Mouse (Mus musculus) frontal cortex, postnatal 36 days (tissue): Measurements from ENCODE around the gene Mpnd.

Experiments used
- DNase-seq, 2 experiments: peaks; one replicate each; pipeline ENCODE4 v3.0.0; 2022; ENCODE audit warnings: low spot score in 2 of 2

Mpnd gene

GRCm38 (mm10) chr17:56005415-56006061, at the start of gene Mpnd, which contains the start of gene Stap2:
Gene Mpnd (plus strand): TSS chr17:56005711.
Gene Stap2 (minus strand): TSS chr17:56005584.
- no peak for DNase-seq

- DNase-seq: peak; percentile 75 to 77
Measured at GRCm38 (mm10) chr17:55956129-55956528, 49.4 kb upstream of the Mpnd start.

GRCm38 (mm10) chr17:55956591-55956990, 48.9 kb upstream of the Mpnd start:
- DNase-seq: no peak

GRCm38 (mm10) chr17:55957168-55957567, 48.3 kb upstream of the Mpnd start:
- DNase-seq: peak; percentile 64 to 67

- DNase-seq: no peak
Measured at GRCm38 (mm10) chr17:55957726-55958583, 47.6 kb upstream of the Mpnd start.

- no peak for DNase-seq
Measured at GRCm38 (mm10) chr17:55958584-55958886, 47.0 kb upstream of the Mpnd start.

- DNase-seq: peak; percentile 95 to 96
Measured at GRCm38 (mm10) chr17:55958918-55959728, 46.4 kb upstream of the Mpnd start, which contains the start of gene Yju2. Gene Yju2 (plus strand): TSS chr17:55959099.

- no peak for DNase-seq
Measured at GRCm38 (mm10) chr17:55959946-55960740, 45.4 kb upstream of the Mpnd start.

GRCm38 (mm10) chr17:55960791-55961190, 44.7 kb upstream of the Mpnd start:
- DNase-seq: no peak

- no peak for DNase-seq
Measured at GRCm38 (mm10) chr17:55961631-55962030, 43.9 kb upstream of the Mpnd start.

GRCm38 (mm10) chr17:55963171-55963570, 42.3 kb upstream of the Mpnd start:
- DNase-seq: no peak

- DNase-seq: no peak
Measured at GRCm38 (mm10) chr17:55964496-55964895, 41.0 kb upstream of the Mpnd start.

- DNase-seq: no peak
Measured at GRCm38 (mm10) chr17:55964996-55965395, 40.5 kb upstream of the Mpnd start.

- no peak for DNase-seq
Measured at GRCm38 (mm10) chr17:55967186-55967585, 38.3 kb upstream of the Mpnd start.

- DNase-seq: no peak
Measured at GRCm38 (mm10) chr17:55968210-55968609, 37.3 kb upstream of the Mpnd start.

- peak in 1 of 2 experiments; percentile 54 for DNase-seq
Measured at GRCm38 (mm10) chr17:55969560-55969959, 36.0 kb upstream of the Mpnd start.

GRCm38 (mm10) chr17:55969966-55970891, 35.3 kb upstream of the Mpnd start, which contains the start of gene Shd:
Gene Shd (plus strand): TSS chr17:55970467.
- DNase-seq: peak in 1 of 2 experiments; percentile 36

- no peak for DNase-seq
Measured at GRCm38 (mm10) chr17:55971453-55971852, 34.1 kb upstream of the Mpnd start.

GRCm38 (mm10) chr17:55976255-55976862, 29.2 kb upstream of the Mpnd start:
- peak; percentile 68 to 77 for DNase-seq

GRCm38 (mm10) chr17:55977301-55977700, 28.2 kb upstream of the Mpnd start:
- no peak for DNase-seq
